Mouse (Mus musculus): ENCODE results near the gene Uck2. TPM values are rescaled to one million over a fixed set of nuclear protein-coding genes. Genes with fewer than 3 reads are reported as not detected.

Uck2 gene
- total and polyA plus RNA-seq, 3 experiments = 191 to 643 (median 290) TPM

DNA sequence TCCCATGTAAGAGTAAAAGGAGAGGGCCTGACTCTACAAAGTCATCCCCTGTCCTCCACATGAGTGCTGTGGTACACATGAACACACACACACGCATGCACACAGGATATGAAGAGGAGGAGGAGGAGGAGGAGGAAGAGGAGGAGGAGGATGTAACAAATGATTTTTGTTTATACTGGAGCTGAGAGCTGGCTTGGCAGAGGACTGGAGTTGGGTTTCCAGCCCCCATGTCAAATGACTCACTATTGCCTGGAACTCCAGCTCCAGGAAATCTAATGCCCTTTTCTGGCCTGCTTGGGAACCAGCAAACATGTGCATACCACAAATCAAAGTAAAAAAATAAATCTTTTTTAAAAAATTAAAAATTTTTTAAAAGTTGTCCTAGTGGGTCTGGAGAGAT is 80.7 kb downstream of the Uck2 start:
- no peak overlapping the region for H3K4me3 ChIP-seq (ENCODE audit: control insufficient read depth in 1 of 2, insufficient read depth in 1 of 2, low read depth in 2 of 2, low read length in 2 of 2)
- TF ChIP-seq MYB (IDR thresholded peaks at IDR 0.05; ENCODE audit: low read depth, low read length) (no peak), ZC3H11A (IDR thresholded peaks at IDR 0.05; ENCODE audit: low read depth, low read length) (no peak), CTCF (IDR thresholded peaks at IDR 0.05 in 2 of 3, conservative IDR thresholded peaks at IDR 0.05 in 1 of 3; ENCODE audit: control insufficient read depth in 1 of 3, insufficient read depth in 1 of 3, low read depth in 2 of 3, low read length in 3 of 3, poor library complexity in 1 of 3, severe bottlenecking in 1 of 3) (no peak), RCOR1 (IDR thresholded peaks at IDR 0.05; ENCODE audit: low read depth, low read length) (no peak), USF2 (IDR thresholded peaks at IDR 0.05; ENCODE audit: borderline replicate concordance in 1 of 2, insufficient read depth in 1 of 2, low read depth in 1 of 2, low read length in 2 of 2) (no peak), SIN3A (IDR thresholded peaks at IDR 0.05; ENCODE audit: low read length) (no peak), JUND (IDR thresholded peaks at IDR 0.05; ENCODE audit: low read depth, low read length) (no peak), MEF2A (IDR thresholded peaks at IDR 0.05; ENCODE audit: extremely low read depth, insufficient replicate concordance, low read depth, low read length, poor library complexity, severe bottlenecking) (no peak)
- H3K27me3 ChIP-seq (ENCODE audit: control insufficient read depth in 1 of 2, insufficient read depth in 2 of 2, low read length in 2 of 2) = no peaks in the 10 kb centered on the region
- no peak overlapping the region for H3K9ac ChIP-seq (ENCODE audit: control insufficient read depth, low read depth, low read length, poor library complexity, severe bottlenecking)
- no peak for DNase-seq (ENCODE audit: low read depth, low spot score)
- no peak overlapping the region for H3K27ac ChIP-seq (ENCODE audit: control insufficient read depth, low read depth, low read length)
- no peaks in the 10 kb centered on the region for H3K4me1 ChIP-seq (ENCODE audit: control insufficient read depth in 1 of 2, insufficient read depth in 2 of 2, low read length in 2 of 2)
- H3K36me3 ChIP-seq (ENCODE audit: control insufficient read depth in 1 of 2, insufficient read depth in 2 of 2, low read length in 2 of 2) = no peaks in the 10 kb centered on the region
- H3K79me2 ChIP-seq (ENCODE audit: control insufficient read depth, insufficient read depth, low read length, poor library complexity) = no peaks in the 10 kb centered on the region
- H3K9me3 ChIP-seq (replicated peaks; ENCODE audit: insufficient read depth, low read length) = no peaks in the 10 kb centered on the region

DNA sequence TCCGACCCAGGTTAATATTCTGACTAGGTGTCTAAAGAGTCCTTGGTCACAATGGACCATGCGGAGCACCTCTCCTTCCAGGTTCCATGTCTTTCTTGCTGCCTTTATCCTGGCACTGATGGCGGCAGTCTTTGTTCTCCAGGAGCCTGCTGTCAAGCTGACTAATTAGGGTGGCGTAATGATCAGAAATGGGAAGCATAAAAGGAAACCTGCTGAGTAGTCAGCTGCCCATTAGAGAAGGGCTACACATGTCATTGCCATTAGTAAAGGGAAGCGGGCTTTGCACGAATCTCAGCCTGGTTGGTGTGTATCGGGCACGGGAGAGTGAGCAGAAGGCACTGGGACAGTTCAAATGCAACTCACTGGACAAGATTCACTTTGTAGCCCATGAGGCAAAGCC is 90.4 kb downstream of the Uck2 start:
- no peaks in the 10 kb centered on the region for H3K36me3 ChIP-seq (ENCODE audit: control insufficient read depth in 1 of 2, insufficient read depth in 2 of 2, low read length in 2 of 2)
- H3K27ac ChIP-seq (ENCODE audit: control insufficient read depth, low read depth, low read length) = no peak overlapping the region
- TF ChIP-seq CTCF (IDR thresholded peaks at IDR 0.05 in 2 of 3, conservative IDR thresholded peaks at IDR 0.05 in 1 of 3; ENCODE audit: control insufficient read depth in 1 of 3, insufficient read depth in 1 of 3, low read depth in 2 of 3, low read length in 3 of 3, poor library complexity in 1 of 3, severe bottlenecking in 1 of 3) (no peak), ZMIZ1 (IDR thresholded peaks at IDR 0.05; ENCODE audit: low read depth, low read length) (no peak), KAT2A (conservative IDR thresholded peaks at IDR 0.05; ENCODE audit: low read depth, low read length) (no peak), MEF2A (IDR thresholded peaks at IDR 0.05; ENCODE audit: extremely low read depth, insufficient replicate concordance, low read depth, low read length, poor library complexity, severe bottlenecking) (no peak), GATA1 (IDR thresholded peaks at IDR 0.05; ENCODE audit: low read depth, low read length) (no peak), POLR2A (IDR thresholded peaks at IDR 0.05; ENCODE audit: control insufficient read depth in 1 of 2, insufficient read depth in 1 of 2, low read depth in 1 of 2, low read length in 2 of 2, poor library complexity in 1 of 2) (no peak), CHD2 (IDR thresholded peaks at IDR 0.05; ENCODE audit: low read length) (no peak), SMC3 (IDR thresholded peaks at IDR 0.05; ENCODE audit: low read depth, low read length) (no peak), MYC (IDR thresholded peaks at IDR 0.05; ENCODE audit: low read depth, low read length) (no peak), ZC3H11A (IDR thresholded peaks at IDR 0.05; ENCODE audit: low read depth, low read length) (no peak)
- H3K4me3 ChIP-seq (ENCODE audit: control insufficient read depth in 1 of 2, insufficient read depth in 1 of 2, low read depth in 2 of 2, low read length in 2 of 2) = no peak overlapping the region
- no peak overlapping the region for H3K9ac ChIP-seq (ENCODE audit: control insufficient read depth, low read depth, low read length, poor library complexity, severe bottlenecking)
- no peaks in the 10 kb centered on the region for H3K9me3 ChIP-seq (replicated peaks; ENCODE audit: insufficient read depth, low read length)
- no peaks in the 10 kb centered on the region; a peak in 1 of 4 replicates for H3K27me3 ChIP-seq (ENCODE audit: control insufficient read depth in 1 of 2, insufficient read depth in 2 of 2, low read length in 2 of 2)
- no peak for DNase-seq (ENCODE audit: low read depth, low spot score)
- no peaks in the 10 kb centered on the region for H3K4me1 ChIP-seq (ENCODE audit: control insufficient read depth in 1 of 2, insufficient read depth in 2 of 2, low read length in 2 of 2)
- H3K79me2 ChIP-seq (ENCODE audit: control insufficient read depth, insufficient read depth, low read length, poor library complexity) = no peaks in the 10 kb centered on the region
